Mouse (Mus musculus): ENCODE data around the gene Ivd.

Ivd gene

DNA sequence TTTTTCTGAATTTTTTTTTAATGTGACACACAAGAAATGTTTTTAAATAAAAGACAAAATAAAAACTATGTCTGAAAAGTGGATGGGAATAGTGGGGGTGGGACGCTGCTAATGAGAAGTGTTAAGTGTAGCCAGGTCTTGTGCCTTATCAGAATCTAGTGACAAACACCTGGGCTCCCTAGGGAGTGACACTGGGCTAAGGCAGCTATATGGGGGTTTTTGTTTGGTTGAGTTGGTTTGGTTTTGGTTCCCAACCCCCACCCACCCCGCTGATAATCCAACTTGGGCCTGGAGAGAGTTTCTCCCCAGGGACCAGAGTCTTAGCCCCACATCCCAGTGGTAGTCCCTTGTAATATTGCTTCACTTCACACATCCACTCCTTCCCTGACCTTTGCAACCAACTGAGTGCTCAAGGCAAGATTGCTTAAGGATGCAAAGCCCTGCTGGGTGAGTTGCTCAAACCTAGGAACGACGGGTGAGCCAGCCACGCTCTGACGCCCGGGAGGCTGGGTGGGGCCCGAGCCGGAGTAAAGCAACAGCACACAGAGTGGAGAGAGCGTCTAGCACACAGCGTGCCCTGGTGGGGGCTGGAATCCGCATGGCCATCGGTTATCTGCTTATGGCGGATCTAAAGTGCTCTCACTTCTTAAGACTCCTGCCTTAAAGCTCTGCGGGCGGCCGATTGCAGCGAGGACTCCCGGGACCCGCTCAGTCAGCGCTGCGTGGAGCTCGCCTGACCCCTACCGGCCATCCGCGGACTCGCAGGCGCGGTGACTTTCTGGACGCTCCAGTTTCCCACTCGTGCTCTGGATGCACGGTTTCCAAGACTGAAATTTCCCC is 21.3 kb downstream of the Ivd start:
- DNase-seq (ENCODE audit: low spot score in 2 of 2) = peak; percentile 88 to 98

DNA sequence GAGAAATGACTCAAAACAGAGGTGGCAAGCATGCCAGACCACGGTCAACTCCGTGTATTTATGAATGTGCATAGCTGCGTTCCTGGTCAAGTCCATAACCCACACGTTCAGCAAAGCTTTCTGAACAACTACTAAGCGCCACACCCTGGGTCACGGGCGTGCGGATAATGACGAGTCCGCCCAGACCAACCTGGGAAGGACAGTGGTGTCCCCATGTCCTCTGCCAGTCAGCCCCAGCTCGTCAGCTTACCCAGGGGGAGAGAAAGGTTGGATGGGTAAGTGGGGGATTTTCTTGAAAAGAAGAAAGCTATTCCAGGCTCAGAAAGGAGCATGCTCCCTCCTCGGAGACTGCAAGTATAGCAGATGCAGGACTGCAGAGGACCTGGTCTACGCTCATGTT is 25.7 kb downstream of the Ivd start:
- DNase-seq (ENCODE audit: low spot score in 2 of 2) = peak in 1 of 2 experiments; percentile 75

DNA sequence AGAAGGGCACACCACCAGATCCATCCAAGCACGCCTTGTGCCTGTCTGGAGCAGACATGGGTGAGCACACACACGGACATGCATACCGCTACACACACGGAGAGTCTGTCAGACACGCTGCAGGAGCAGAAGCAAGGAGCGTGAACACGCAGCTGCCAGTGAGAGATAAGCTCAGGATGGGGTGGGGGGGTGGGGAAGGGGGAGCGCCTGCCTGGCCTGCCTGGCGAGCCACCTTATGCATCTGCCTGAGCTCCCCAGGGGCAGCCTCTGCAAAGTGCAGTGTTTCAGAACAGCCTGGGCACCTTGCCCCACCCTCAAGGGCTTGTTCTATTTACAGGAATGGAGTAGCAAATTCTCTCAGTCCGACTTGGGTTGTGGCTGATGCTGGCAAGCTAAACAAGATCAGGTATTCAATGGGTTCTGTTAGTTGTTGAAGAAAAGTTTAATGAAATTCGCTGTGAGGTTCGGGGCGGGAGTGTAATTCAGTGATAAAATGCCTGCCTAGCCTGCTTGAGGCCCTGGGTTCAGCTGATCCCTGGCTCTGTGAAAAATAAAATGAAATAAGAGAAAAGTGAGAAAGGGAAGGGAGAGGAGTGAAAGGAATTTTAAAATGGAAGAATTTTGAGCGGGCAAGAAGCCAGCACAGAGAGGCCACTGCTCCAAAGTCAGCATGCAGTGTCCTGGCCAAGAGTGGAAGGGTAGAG is 26.2 kb downstream of the Ivd start:
- DNase-seq (ENCODE audit: low spot score in 2 of 2) = peak; percentile 72 to 80

DNA sequence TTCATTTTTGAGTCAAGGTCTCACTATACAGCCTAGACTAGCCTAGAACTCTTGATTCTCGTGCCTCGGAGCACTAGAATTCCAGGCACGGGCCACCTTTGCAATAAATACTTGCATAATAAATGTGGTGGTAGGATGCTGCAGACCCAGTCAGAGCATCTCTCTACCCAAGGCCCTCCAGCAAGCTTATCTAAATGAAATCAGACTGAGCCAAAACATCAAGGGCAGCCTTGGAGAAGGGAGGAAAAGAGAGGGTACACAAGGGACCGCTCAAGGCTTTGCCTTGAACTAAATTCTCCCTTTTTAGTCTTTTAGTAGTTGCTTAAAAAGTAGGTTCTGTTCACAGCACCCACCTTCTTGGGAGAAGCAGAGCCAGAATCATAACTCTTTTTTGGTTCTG is 29.4 kb downstream of the Ivd start:
- DNase-seq (ENCODE audit: low spot score in 2 of 2) = no peak

DNA sequence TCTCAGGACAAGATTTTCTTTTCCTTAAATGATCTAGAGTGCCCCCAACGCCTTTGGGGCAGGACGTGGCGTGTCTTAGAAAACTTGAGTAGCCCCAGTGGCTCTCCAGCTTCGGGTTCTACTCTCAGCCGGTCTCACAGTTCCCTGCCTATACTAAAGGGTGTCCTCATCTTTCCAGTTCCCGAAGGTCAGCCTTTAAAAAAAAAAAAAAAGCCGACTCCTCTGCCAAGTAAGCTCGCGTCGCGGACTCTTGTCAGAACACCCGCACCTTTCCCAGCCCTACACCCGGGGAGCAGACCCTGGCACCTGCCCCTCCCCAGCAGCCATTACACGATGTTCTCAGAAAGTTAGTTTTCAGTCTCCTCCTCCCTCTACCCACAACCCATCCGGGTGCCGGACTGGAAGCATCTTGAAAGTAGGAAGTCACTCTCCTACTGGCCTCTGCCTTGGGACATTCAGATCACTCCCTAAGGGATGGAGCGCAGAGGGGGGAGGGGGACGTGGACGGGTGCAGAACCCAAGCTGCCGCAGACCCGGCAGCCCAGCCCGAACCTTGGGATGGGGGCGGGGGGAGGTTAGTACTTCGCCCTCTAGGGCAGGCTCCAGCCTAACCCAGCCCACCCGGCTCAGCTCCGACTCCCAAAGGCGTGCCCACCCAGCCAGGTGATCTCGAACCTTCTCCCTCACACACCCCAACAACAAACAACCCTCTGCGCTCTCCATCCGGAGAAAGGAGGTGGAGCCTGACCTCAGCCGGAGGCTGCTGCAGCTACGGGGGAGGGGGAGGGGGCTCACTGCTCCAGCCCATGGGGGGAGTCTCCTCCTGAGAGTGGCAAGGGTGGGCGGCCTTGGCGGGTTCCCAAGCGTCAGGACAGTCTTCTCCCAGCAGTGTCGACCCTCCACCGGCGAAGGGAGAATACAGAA is 34.5 kb downstream of the Ivd start:
- peak in 1 of 2 experiments; percentile 42 for DNase-seq (ENCODE audit: low spot score in 2 of 2)

DNA sequence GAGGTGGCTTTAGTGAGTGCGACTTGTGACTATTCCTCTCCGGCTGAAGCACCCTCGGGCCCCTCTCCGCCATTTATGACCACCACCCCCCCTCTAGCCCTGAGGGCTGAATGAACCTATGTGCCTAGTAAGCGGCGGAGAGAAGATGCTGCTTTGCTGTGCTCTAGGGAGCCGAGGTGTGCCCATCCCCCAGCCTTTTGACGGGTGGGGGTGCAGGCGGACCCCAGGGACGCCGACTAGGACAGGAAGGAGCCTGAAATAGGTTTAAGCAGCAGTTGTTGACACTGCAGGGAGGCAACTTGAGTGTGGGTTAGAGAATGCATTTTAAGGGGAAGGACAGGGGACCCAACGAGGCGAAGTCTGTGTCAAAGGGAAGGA is 35.1 kb downstream of the Ivd start:
- peak; percentile 55 to 79 for DNase-seq (ENCODE audit: low spot score in 2 of 2)

DNA sequence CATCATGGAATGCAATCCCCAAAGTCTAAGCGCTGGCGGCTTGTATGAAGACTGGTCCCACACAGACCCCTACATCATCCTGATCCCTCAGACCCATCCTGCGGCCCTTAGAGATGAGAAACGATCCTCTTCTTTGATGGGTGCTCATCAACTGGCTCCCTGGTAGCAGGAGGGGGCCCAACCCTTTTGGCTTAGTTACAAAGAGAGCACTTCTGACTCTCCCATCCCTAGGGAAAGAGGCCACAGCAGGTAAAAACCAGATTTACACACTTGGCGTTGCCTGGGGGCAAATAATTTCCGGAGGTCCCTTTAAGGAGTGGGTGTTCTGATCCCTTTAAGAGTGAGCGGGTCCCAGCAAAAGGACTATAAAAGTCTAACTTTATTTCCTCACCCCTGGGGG is 35.6 kb downstream of the Ivd start:
- no peak for DNase-seq (ENCODE audit: low spot score in 2 of 2)

DNA sequence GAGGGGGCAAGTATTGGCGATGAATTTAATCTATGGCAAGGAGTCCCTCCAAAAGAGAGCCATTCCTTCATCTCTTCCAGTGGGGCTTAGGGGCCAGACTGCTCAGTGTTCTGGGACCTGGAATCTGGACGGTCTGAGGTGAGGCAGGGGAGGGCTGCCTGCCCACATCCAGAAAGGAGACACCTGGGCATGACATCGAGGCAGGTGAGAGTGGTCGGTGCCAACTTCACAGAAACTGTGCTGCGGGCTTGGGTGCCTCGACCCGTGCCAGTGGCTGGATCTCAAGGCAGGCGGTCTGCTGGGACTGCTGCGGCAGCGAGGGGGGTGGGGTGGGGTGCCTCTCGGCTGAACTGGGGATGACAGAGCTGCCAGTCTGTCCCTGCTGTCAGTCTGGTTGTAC is 36.1 kb downstream of the Ivd start:
- no peak for DNase-seq (ENCODE audit: low spot score in 2 of 2)

DNA sequence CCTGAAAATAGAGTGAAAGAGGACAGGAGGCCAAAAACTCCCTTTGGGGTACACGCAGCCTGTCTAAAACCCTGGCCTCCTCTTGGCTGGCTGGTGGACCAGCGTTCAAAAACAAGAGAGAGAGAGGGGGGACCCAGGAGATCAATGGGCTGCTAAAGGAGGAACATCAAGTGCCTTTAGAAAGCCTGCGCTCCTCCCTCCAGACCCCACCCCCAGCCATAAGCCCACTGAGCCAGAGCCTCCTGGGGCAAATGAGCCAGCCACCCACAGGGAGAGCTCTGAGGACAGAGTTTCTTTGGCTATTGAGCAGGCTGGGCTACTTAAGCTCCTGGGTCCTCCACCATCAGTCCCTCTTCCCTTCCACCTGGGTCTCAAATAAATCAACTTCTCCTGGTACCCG is 37.0 kb downstream of the Ivd start:
- no peak for DNase-seq (ENCODE audit: low spot score in 2 of 2)

DNA sequence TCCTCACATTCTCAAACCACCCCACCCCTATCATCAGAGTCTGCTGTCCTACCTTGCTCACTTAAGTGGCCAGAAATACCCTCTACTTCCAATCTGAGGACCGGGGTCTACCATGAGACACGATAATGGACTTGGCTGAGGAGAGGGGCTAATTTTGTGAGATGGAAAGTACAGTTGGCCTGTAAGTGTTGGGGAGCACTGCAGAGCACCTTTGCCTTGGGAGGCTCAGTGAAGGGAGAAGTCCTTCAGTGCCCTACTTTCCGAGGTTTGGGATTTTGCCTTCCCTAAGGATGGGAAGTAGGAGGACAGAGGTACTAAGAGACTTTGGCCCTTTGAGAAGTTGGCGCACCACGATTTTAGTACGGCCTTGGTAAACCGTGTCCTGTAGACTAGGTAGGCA is 37.6 kb downstream of the Ivd start:
- no peak for DNase-seq (ENCODE audit: low spot score in 2 of 2)

DNA sequence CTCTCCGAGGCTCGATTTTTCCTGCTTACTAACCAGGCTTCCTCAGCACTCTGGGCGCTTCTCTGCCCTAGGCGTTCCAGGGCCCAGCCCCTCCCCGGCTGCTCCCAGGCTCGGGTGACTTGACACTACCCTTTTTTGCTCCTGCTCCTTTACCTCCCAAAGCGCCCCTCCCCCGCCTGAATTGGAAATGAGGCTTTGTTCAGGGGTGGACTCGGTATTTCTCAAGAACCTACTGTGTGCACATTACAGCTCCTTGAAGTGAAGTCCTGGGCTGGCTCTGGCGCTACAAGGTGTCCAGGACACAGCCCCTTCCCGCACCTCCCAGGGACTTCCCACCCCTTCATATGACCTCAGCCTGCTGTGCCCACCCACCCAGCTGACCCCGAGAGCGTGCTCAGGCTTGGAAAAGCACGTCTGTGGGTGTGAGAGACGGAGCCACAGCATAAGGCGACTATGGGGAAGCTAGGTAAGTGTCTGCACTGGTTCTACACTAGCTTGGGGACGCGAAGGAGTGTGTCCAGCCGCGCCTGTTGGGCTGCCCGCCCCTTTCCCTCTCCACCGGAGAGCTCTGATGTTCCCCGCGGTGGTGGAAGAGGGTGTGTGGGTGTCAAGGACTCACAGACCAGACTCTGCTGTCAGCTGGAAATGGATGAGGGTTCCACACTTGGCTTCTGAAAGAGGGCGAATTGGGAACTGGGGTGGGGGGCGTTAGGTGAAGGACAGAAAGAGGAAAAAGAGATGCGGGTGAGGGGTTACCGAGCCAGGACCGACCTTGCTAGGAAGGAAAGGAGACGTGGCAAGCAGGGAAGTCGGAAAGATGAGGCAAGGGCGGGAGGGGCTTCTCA is 38.4 kb downstream of the Ivd start, which contains the start of gene Bahd1:
Gene Bahd1, plus strand, starts transcription at position 397 of the 845 bp plus-strand sequence.
- DNase-seq (ENCODE audit: low spot score in 2 of 2) = no peak

DNA sequence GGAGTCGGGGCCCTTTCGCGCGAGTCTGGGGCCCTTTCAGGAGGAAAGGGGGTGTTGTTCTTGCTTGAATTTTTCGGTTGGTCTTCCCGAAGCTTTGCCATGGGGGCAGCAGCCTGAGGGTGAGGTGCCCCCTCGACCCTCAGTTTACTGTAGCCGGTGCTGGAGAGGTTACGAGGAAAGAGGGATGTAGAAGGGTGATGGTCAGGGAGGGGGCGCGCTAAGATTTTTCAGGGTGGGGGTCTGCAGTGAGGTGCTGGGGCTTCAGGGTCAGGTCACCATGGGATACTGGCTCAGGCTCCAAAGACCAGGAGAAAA is 39.0 kb downstream of the Ivd start:
- no peak for DNase-seq (ENCODE audit: low spot score in 2 of 2)

DNA sequence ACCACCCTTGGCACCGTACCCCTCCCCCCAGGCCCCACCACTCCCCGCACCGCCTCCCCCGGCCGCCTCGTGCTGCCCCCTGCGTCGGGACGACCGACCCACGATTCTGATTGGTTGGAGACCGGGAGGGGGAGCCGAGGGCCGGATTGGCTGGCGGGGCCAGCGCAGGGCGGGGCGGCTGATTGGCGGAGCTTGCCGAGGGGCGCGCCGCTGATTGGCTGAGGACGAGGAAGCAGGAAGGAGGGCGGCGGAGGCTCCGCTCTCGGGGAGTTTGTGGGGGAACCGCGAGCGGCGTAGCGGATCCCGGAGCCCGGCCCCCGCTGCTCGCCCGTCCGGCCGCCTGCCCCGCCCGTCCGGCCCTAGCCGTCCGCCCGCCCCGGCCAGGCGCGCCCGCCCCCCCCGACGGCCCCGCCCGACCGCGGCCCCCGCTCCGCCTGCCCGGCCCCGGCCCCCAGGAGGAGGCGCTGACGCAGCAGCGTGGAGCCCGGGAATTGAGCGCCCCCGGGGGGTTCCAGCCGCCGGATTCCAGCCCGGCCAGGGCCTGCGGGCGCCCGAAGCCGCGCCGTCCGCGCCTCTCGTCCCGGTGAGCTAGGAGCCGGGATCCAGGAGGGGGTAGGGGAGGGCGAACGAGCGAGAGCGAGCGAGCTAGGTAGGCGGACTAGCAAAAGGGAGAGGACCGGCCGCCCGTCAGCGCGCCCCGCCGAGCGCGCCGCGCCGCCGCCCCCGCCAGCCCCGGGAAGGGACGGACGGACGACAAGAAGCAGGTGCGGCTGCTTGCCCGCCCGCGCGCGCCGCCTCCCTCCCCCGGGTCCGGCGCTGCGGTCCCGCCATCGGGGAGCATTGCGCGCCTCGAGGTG is 39.6 kb downstream of the Ivd start:
- DNase-seq (ENCODE audit: low spot score in 2 of 2) = peak; percentile 97 to 98

DNA sequence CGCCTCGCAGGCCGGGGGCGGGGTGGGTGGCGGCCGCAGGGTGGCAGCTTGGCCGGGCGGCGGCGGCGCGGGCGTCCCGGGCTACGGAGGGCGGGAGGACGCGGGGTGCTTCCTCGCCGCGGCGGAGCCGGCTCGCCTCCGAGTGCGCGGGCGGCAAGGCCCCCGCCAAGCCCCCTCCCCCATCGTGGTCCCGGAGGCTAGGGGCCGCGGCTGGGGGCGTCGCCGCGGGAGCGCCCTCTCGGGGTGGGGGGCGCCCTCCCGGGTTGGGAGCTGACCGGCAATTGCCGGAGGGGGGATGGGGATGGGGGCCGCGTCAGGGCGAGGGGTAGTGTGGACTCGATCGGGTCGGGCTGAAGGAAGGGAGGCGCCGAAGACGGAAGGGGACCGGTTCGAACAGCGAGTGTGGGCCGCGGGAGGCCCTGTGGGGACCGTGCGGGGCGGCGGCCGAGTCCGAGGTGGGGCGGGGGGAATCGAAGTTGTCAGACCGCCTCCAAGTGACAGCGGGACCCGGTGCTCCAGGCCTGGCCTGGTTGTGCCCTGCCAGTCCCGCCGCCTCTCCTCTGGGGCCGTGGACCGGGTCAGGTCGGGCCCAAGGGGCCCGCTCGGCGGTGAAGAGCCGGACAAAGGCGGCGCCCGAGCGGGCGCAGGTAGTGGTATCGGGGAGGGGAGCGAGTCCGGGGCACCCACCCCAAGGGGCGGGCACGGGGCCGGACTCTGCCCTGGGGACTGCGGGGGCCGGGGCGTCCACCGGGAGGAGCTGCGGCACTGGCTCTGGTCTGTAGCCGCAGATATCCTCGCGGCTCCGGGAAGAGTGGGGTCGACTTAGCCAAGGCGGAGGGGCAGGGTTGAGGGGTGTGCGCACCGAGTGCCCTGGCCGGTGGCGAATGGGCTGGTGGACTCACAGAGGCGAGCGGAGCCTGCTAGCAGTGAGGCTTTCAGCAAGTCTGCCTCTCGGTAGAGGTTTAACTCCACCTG is 40.6 kb downstream of the Ivd start:
- peak; percentile 51 to 85 for DNase-seq (ENCODE audit: low spot score in 2 of 2)

DNA sequence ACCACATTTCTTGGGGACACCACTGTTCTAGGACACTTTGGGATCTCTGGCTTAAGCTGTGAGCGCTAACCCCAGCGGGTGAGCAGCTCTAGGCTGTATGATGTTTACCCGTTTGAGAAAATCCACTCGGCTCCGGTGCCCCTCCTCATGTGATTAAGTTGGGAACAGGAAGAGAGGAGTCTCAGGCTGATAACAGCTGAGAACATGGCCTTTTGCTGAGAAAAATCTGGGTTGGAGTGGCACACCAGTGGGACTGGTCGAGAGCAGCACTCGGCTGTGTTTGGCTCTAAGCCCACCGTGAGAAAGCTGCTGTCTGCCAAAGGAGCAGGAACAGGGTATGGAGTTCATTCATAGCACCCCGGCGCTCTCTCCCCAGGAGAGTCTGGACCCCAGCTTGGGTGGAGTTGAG is 41.6 kb downstream of the Ivd start:
- no peak for DNase-seq (ENCODE audit: low spot score in 2 of 2)

DNA sequence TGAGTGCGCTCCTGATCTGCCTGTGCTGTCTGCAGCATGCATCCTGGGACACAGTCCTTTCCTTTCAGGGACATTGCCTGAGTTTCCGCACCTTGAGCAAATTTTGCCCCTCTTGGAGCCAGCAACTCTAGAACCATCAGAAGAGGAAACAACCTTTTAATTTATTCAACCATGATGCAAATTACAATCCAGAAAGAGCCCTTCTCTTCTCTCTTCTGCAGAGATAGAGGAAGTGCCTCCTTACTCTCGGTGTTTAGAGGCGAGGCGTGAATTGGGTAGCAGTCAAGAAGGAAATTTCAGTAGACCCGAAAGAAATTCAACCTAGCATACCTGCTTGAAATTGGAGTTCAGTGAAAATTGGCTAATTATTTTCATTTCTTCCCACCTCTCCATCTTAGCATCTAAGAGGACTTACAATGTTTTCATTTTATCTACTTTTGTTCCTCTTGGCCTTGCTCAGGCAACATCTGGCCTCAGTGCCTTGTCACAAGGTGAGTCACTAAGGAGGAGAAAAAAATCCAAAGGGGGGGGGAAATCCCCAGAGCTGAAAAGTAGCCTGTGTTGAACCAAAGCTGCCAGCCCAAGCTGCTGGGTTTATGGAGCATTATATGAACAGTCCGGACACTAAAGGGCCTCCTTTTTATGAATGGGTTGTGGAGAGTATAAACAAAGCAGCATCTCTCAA is 43.8 kb downstream of the Ivd start:
- no peak for DNase-seq (ENCODE audit: low spot score in 2 of 2)

DNA sequence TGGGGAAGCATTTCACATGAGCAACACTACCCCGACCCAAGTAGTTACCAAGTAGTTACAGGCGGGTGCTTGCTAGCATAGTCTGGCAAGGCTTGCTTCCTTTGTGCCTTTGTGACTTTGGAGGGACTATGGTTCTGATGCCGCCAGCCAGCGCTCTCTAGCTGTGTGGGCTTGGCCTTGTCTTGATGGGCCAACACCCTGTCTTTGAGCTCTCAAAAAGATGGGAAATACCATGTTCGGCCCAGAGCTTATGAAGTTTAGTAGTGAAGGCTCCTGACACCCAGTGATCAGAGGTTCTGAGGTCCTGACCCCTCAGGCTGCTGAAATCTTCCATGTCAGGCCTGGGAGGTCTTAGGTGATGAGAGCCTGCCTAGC is 44.4 kb downstream of the Ivd start:
- no peak for DNase-seq (ENCODE audit: low spot score in 2 of 2)

DNA sequence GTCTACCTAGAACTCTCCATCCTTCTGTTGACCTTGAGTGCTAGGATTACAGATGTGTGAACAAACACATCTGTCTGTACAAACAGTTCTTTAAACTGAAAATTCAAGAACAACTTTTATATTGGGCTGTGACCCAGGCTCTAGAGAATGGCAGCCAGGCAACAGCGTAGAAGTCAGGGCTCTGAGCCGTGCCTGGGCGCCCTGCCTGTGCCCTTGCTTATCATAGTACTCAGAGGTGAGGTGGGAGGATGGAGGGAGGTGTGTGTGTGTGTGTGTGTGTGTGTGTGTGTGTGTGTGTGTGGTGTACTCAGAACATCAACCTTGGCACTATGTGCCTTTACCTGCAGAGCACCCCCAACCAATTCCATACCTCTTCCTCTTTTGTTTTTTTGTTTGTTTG is 46.0 kb downstream of the Ivd start:
- no peak for DNase-seq (ENCODE audit: low spot score in 2 of 2)

DNA sequence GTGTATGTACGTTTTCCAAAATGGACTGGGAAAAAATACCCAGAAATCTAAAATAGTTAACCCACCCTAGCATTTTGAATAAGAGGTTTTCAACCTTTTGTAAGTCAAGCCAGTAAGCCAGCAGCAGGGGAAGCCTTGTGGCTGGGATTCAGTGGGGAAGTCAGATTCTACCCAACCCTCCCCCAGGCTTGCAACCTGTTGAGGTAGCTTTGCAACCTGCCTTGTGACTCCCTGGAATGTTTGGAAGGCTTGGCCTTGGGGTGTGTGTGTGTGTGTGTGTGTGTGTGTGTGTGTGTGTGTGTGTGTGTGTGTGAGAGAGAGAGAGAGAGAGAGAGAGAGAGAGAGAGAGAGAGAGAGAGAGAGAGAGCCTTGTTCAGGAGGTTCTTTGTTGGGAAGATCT is 47.4 kb downstream of the Ivd start:
- DNase-seq (ENCODE audit: low spot score in 2 of 2) = no peak

Measured in spleen, postnatal 4 days (tissue).